Mouse (Mus musculus) hindbrain, embryonic 14.5 days (tissue): ENCODE measurements around the gene C1qtnf2. TPM values are rescaled to one million over a fixed set of nuclear protein-coding genes. Genes with fewer than 3 reads are reported as not detected.

Experiments
- ATAC-seq: fragments of 200-750 bp; cut with Nextera tagmentation; 2 replicates; pipeline ENCODE4 v1.8.0; 2017; ENCODE audit warnings: moderate number of reproducible peaks, mild to moderate bottlenecking, moderate TSS enrichment, moderate library complexity; ENCODE audit not compliant: low FRiP score
- DNase-seq: peaks from one replicate; pipeline ENCODE4 v3.0.0-alpha.2; 2015; ENCODE audit warnings: low spot score
- H3K27ac ChIP-seq: fragments of 300-500 bp; sonication (generic); 2 replicates; pipeline ENCODE4 v1.5.1; 2014; ENCODE audit warnings: mild to moderate bottlenecking, moderate library complexity
- H3K27me3 ChIP-seq: fragments of 300-500 bp; sonication (generic); 2 replicates; pipeline ENCODE4 v1.6.1; 2014; ENCODE audit warnings: mild to moderate bottlenecking, low read length, mixed read lengths; ENCODE audit not compliant: control insufficient read depth, insufficient read depth
- H3K36me3 ChIP-seq: fragments of 300-500 bp; sonication (generic); replicated peaks from 2 replicates; pipeline ENCODE4 v1.6.1; 2014; ENCODE audit not compliant: control insufficient read depth, insufficient read depth
- H3K4me1 ChIP-seq: fragments of 300-500 bp; sonication (generic); replicated peaks from 2 replicates; pipeline ENCODE4 v1.6.1; 2014; ENCODE audit warnings: antibody characterized with exemption, low read length, mixed read lengths; ENCODE audit not compliant: control insufficient read depth, insufficient read depth
- H3K4me2 ChIP-seq: fragments of 300-500 bp; sonication (generic); replicated peaks from 2 replicates; pipeline ENCODE4 v1.6.1; 2014; ENCODE audit warnings: mild to moderate bottlenecking, moderate library complexity
- H3K4me3 ChIP-seq: fragments of 300-500 bp; sonication (generic); replicated peaks from 2 replicates; pipeline ENCODE4 v1.5.1; 2014; ENCODE audit warnings: mild to moderate bottlenecking, low read length
- H3K9ac ChIP-seq: fragments of 300-500 bp; sonication (generic); 2 replicates; pipeline ENCODE4 v1.6.1; 2014
- H3K9me3 ChIP-seq: fragments of 300-500 bp; sonication (generic); 2 replicates; pipeline ENCODE4 v1.6.1; 2016; ENCODE audit warnings: low read length; ENCODE audit not compliant: control insufficient read depth
- WGBS: fragments of 180-500 bp; shearing (Covaris S2); extraction: QIAGEN DNeasy Blood & Tissue Kit; methylation state at CpG from one replicate; pipeline ENCODE4 v1.1.7; 2014; 5-methylcytosine and 5-hydroxymethylcytosine counted together
- polyA plus RNA-seq: library from polyadenylated mRNA; unstranded; fragments of >200 nt; fragmentation: Nextera tagmentation; extraction: Ambion mirVana; gene quantifications from 2 replicates; pipeline ENCODE4 v1.2.1, GENCODE M21; 2014

Gene C1qtnf2
- polyA plus RNA-seq, 1 experiment from 2014 or later, result 11.8 TPM

- no peak overlapping the region for H3K27ac ChIP-seq
- H3K9ac ChIP-seq, result no peak overlapping the region
- H3K4me2 ChIP-seq, result no peak overlapping the region
- H3K4me1 ChIP-seq, result no peaks in the 10 kb centered on the region
- no peaks in the 10 kb centered on the region for H3K27me3 ChIP-seq
- no peak for DNase-seq
- H3K4me3 ChIP-seq, result no peak overlapping the region
- no peaks in the 10 kb centered on the region for H3K36me3 ChIP-seq
- no peak for ATAC-seq
- WGBS, result 48% methylated on average over 8 of the region's 8 CpGs
- H3K9me3 ChIP-seq, result no peaks in the 10 kb centered on the region
Measured at GRCm38 (mm10) chr11:43495037-43495436, 21.0 kb downstream of the C1qtnf2 start.

GRCm38 (mm10) chr11:43495532-43495931 is 21.5 kb downstream of the C1qtnf2 start:
- 43% methylated on average over 3 of the region's 3 CpGs for WGBS
- Histone ChIP-seq H3K27ac (no peak overlapping the region), H3K4me3 (no peak overlapping the region), H3K4me1 (no peaks in the 10 kb centered on the region), H3K9me3 (no peaks in the 10 kb centered on the region), H3K9ac (no peak overlapping the region), H3K27me3 (no peaks in the 10 kb centered on the region), H3K4me2 (no peak overlapping the region), H3K36me3 (no peaks in the 10 kb centered on the region)
- DNase-seq, result no peak
- ATAC-seq, result no peak

GRCm38 (mm10) chr11:43501256-43501655 is 27.2 kb downstream of the C1qtnf2 start:
- no peaks in the 10 kb centered on the region for H3K36me3 ChIP-seq
- DNase-seq (no peak), ATAC-seq (no peak)
- no peaks in the 10 kb centered on the region for H3K4me1 ChIP-seq
- no peak overlapping the region for H3K9ac ChIP-seq
- 88% methylated on average over 6 of the region's 6 CpGs for WGBS
- H3K27ac ChIP-seq, result no peak overlapping the region
- no peaks in the 10 kb centered on the region for H3K27me3 ChIP-seq
- H3K4me3 ChIP-seq, result no peak overlapping the region
- no peak overlapping the region for H3K4me2 ChIP-seq
- no peaks in the 10 kb centered on the region for H3K9me3 ChIP-seq

GRCm38 (mm10) chr11:43505188-43505587 is 31.1 kb downstream of the C1qtnf2 start:
- DNase-seq (no peak), ATAC-seq (no peak)
- Histone ChIP-seq H3K4me2 (no peak overlapping the region), H3K9me3 (no peaks in the 10 kb centered on the region), H3K27ac (no peak overlapping the region), H3K4me3 (no peak overlapping the region), H3K9ac (no peak overlapping the region), H3K4me1 (no peaks in the 10 kb centered on the region), H3K27me3 (no peaks in the 10 kb centered on the region), H3K36me3 (no peaks in the 10 kb centered on the region)
- WGBS, result 84% methylated on average over 7 of the region's 7 CpGs

GRCm38 (mm10) chr11:43507976-43508375 is 33.9 kb downstream of the C1qtnf2 start:
- H3K27me3 ChIP-seq, result no peaks in the 10 kb centered on the region
- H3K27ac ChIP-seq, result no peak overlapping the region
- no peak overlapping the region for H3K4me2 ChIP-seq
- H3K4me3 ChIP-seq, result no peak overlapping the region
- no peak overlapping the region for H3K9ac ChIP-seq
- ATAC-seq (no peak), DNase-seq (no peak)
- no peaks in the 10 kb centered on the region for H3K9me3 ChIP-seq
- H3K4me1 ChIP-seq, result no peaks in the 10 kb centered on the region
- 82% methylated on average over 6 of the region's 6 CpGs for WGBS
- no peaks in the 10 kb centered on the region for H3K36me3 ChIP-seq

GRCm38 (mm10) chr11:43509878-43510277 is 35.8 kb downstream of the C1qtnf2 start:
- no peaks in the 10 kb centered on the region for H3K27me3 ChIP-seq
- 96% methylated on average over 5 of the region's 5 CpGs for WGBS
- H3K4me1 ChIP-seq, result no peaks in the 10 kb centered on the region
- ATAC-seq, result no peak
- DNase-seq, result no peak
- no peak overlapping the region for H3K27ac ChIP-seq
- H3K9me3 ChIP-seq, result no peaks in the 10 kb centered on the region
- no peak overlapping the region for H3K9ac ChIP-seq
- no peaks in the 10 kb centered on the region for H3K36me3 ChIP-seq
- no peak overlapping the region for H3K4me3 ChIP-seq
- no peak overlapping the region for H3K4me2 ChIP-seq

- ATAC-seq (no peak), DNase-seq (no peak)
- Histone ChIP-seq H3K4me3 (no peak overlapping the region), H3K4me2 (no peak overlapping the region), H3K9me3 (no peaks in the 10 kb centered on the region), H3K36me3 (no peaks in the 10 kb centered on the region), H3K27ac (no peak overlapping the region), H3K9ac (no peak overlapping the region), H3K27me3 (no peaks in the 10 kb centered on the region), H3K4me1 (no peaks in the 10 kb centered on the region)
- 72% methylated on average over 2 of the region's 2 CpGs for WGBS
Measured at GRCm38 (mm10) chr11:43512661-43513190, 38.6 kb downstream of the C1qtnf2 start.

- no peak for DNase-seq
Measured at GRCm38 (mm10) chr11:43516344-43517021, 42.4 kb downstream of the C1qtnf2 start.

GRCm38 (mm10) chr11:43517641-43518040 is 43.6 kb downstream of the C1qtnf2 start:
- 66% methylated on average over 11 of the region's 11 CpGs for WGBS
- no peaks in the 10 kb centered on the region for H3K4me1 ChIP-seq
- DNase-seq, result no peak
- no peaks in the 10 kb centered on the region for H3K9me3 ChIP-seq
- no peak for ATAC-seq
- no peak overlapping the region for H3K9ac ChIP-seq
- no peaks in the 10 kb centered on the region for H3K27me3 ChIP-seq
- H3K4me2 ChIP-seq, result no peak overlapping the region
- no peak overlapping the region for H3K4me3 ChIP-seq
- H3K27ac ChIP-seq, result no peak overlapping the region
- no peaks in the 10 kb centered on the region for H3K36me3 ChIP-seq

More at GRCm38 (mm10) chr11:43516344-43517021, 42.4 kb downstream of the C1qtnf2 start:
- Histone ChIP-seq H3K4me1 (no peaks in the 10 kb centered on the region), H3K9ac (no peak overlapping the region), H3K27me3 (no peaks in the 10 kb centered on the region), H3K36me3 (no peaks in the 10 kb centered on the region), H3K27ac (no peak overlapping the region), H3K9me3 (no peaks in the 10 kb centered on the region), H3K4me3 (no peak overlapping the region), H3K4me2 (no peak overlapping the region)
- no peak; the same call in 1 of the 2 replicates for ATAC-seq
- WGBS, result 44% methylated on average over 8 of the region's 8 CpGs

- H3K27me3 ChIP-seq, result no peaks in the 10 kb centered on the region
- no peaks in the 10 kb centered on the region for H3K4me1 ChIP-seq
- H3K9ac ChIP-seq, result no peak overlapping the region
- no peaks in the 10 kb centered on the region for H3K9me3 ChIP-seq
- no peak overlapping the region for H3K27ac ChIP-seq
- ATAC-seq, result no peak
- DNase-seq, result no peak
- no peak overlapping the region for H3K4me3 ChIP-seq
- H3K4me2 ChIP-seq, result no peak overlapping the region
- no peaks in the 10 kb centered on the region for H3K36me3 ChIP-seq
Measured at GRCm38 (mm10) chr11:43518086-43518485, 44.0 kb downstream of the C1qtnf2 start.
